Mouse (Mus musculus) gastrocnemius, postnatal 36 days (tissue): Measurements from ENCODE around the gene Cdkn1c. TPM values are rescaled to one million over a fixed set of nuclear protein-coding genes. Genes with fewer than 3 reads are reported as not detected.

Source experiments
- DNase-seq, 2 experiments: peaks; one replicate each; pipeline ENCODE4 v3.0.0; 2022
- intact Hi-C: fragments of 180-260 bp; cut with DNase I; formaldehyde crosslinking; loops from one replicate; pipeline ENCODE4 v1.15.1; 2025
- long read RNA-seq, 2 experiments: library from polyadenylated mRNA; stranded (forward); transcript quantifications; one replicate each; pipeline ENCODE4 v2.0.0; 2021
- total RNA-seq, 2 experiments: library from RNA; stranded (reverse); gene quantifications; 2 replicates each; pipeline ENCODE4 v1.2.3; 2021

Gene Cdkn1c
- 10 to 100 TPM; 43.2 to 98.2 TPM for total RNA-seq
- long read RNA-seq, experiment 1, transcript Cdkn1c-202 (4 exons, 1,888 nt) = minor isoform, 14 of 136 reads
- long read RNA-seq, experiment 1, transcript Cdkn1c-201 (4 exons, 1,901 nt) = major isoform, 32 of 136 reads
- long read RNA-seq, experiment 1, partial matches to known transcripts = 8 of 136 reads
- long read RNA-seq, experiment 1, other reads (novel, unspliced or antisense) = 79 of 136 reads
- long read RNA-seq, experiment 2, transcript Cdkn1c-201 (4 exons, 1,901 nt) = major isoform, 16 of 78 reads
- long read RNA-seq, experiment 2, partial matches to known transcripts = 4 of 78 reads
- long read RNA-seq, experiment 2, other reads (novel, unspliced or antisense) = 51 of 78 reads

DNA sequence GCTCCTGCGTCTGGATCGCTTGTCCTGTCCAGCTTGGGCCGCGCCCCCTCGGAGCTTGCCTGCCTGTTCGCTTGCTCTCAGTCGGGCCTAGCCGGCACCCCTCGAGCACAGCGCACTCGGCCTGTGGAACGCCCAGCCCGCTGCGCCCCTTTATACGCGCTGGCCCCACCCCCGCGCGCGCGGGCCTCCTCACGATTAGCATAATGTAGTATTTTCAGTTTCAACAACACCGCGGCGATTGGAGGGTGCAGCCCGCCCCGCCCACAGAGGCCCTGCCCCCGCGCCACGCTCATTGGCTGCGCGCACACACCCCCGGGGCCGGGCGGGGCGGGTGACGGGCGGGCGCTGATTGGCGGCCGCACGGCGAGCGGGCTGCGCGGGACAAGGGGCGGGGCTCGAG is at the start of gene Cdkn1c:
Gene Cdkn1c, minus strand, starts transcription at position 177 of the 400 bp plus-strand sequence.
- DNase-seq = peak; percentile 82 to 88
- intact Hi-C loops = loop anchor here (5.0 to 10.0 kb wide), 3 partner anchors 99 to 456 kb away; partner anchors contain the start of gene Tspan32

DNA sequence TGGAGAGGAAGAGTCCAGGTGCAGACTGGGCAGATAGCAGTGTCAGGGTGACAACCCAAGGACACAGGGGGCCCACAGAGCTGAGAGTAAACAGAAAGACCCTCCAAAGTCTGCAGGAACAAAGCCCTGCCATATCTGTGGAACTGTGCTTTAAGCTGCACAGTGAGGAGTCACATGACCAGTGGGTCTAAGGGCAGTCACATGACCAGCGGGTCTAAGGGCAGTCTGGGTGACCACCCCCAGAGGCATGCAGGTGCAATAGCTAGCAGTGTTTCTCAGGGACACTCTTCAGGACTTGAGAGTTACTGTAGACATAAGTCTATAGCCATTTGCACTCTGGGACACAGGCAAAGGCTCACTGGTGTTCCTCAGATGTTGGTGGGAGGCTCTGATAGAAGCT is 48.7 kb upstream of the Cdkn1c start:
- intact Hi-C loops = no loop called here
- DNase-seq = no peak

DNA sequence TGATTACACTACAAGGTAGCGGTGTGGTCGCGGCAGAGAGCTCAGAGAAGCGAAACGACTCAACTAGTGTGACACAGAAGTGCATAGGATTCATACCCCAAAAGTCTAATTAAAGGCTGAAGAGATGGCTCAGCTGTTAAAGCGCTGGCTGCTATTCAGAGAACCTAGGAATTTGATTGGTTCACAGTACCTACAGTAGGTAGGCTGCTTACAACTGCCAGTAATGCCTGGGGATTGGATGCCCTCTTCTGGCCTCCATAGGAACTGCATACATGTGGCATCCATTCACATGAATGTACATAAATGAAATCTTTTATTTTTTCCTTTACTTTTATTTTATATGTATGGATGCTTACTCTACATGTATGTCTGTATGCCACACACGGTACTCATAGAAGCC is 45.8 kb upstream of the Cdkn1c start:
- intact Hi-C loops = loop anchor here (2.0 kb wide), 1 partner anchor 26 kb away; no protein-coding TSS in a partner anchor
- DNase-seq = peak in 1 of 2 experiments; percentile 46

DNA sequence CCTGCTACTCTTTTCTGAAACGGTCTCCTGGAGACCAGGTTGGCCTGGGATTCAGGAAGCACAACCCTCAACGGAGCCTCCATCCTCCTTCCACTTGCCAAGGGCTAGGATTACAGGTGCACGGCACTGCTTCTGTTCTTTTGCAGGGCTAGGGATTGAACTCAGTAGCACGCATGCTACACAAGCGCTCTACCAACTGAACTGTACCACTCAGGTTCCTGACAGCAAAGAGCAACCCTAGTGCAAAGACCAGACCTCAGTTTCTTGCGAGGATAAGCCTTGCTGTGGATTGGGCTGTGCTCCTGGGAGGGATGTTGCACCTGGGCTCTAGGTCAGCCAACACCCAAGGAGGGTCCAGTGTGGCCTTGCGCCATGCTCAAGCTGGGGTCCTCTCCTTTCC is 45.4 kb upstream of the Cdkn1c start:
- no peak for DNase-seq
- intact Hi-C loops = loop anchor here (2.0 kb wide), 1 partner anchor 25 kb away; no protein-coding TSS in a partner anchor

DNA sequence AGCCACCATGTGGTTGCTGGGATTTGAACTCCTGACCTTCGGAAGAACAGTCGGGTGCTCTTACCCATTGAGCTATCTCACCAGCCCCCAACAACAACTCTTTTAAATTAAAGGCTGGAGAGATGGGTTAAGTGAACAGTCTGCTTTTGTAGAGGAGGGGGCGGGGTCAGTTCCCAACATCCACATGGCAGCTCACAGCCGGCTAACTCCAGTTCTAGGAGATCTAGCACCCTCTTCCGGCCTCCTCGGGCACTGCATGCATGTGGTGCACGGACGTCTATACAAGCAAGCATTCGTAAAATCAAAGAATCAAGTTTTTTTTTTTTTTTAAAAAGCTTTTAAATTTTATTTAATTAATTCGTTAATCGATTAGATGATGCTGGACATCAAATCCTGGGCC is 45.0 kb upstream of the Cdkn1c start:
- intact Hi-C loops = loop anchor here (2.0 kb wide), 1 partner anchor 25 kb away; no protein-coding TSS in a partner anchor
- peak; percentile 70 to 79 for DNase-seq

DNA sequence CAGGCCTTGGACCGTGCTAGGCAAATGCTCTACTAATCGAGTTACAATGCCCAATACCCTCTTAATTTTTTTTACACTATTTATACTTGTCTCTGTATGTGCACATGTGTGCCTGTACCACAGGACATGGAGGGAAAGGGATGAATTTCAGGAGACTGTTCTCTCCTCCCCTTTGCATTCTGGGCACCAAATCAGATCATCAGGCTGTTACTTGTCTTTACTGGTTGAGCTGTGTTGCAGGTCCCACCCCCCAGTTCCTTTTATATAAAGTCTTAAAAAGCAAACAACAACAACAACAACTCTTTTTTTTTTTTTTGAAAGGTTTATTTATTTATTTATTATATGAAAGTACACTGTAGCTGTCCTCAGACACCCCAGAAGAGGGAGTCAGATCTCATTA is 44.6 kb upstream of the Cdkn1c start:
- DNase-seq = no peak
- intact Hi-C loops = no loop called here

DNA sequence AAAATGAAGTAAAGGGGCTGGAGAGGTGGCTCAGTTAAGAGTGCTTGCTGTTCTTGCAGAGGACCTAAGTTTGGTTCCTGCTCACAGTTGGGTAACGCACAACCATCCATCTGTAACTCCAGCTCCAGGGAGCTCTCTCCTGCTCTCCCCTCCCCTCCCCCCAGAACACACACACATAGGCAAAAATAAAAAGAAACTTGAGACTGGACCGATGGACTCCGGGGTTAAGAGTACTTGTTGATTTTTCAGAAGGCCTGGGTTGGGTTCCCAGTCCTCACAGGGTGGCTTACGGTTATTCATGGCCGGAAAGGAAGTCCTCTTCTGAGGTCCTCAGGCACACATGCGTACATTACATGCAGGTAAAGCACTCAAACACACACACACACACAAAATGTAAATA is 43.1 kb upstream of the Cdkn1c start:
- no peak for DNase-seq
- intact Hi-C loops = no loop called here

DNA sequence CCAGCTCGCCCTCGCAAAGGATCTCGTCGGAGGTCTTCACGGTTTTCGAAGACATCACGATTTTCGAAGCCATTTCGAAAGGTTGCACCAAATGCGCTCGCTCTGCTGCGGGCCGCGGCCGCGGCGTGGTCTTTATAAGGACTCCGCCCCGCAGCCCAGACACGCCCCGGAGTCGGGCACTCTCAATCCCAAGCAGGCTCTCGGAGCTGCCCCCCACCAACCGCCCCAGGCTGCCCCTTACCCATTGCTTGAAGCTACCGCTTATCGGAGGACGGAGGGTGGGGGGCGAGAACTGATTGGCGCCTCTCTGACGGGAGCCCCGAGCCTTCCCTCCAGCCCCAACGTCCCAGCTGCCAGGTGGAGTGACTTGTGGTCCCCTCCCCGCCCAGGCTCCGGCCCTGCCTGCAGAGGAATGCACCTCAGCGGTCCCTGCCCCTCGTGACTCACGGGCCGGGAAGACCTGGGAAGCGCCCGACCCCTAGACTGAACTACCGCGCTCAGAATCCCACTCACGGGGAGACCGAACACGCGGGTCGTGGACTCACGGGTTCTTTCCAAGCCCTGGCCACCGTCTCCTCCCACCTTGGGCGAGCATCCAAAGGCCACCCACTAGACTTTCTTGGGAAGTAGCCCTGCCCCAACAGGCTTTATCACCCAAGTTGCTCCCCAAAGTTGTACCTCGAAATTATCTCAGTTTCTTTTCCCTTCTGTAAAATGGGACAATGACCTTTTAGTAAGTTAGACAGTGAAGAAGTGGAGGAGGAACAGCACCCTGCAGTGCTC is 41.8 kb upstream of the Cdkn1c start, which contains the start of gene Phlda2:
Gene Phlda2, minus strand, starts transcription at position 733 of the 783 bp plus-strand sequence.
- DNase-seq = no peak
- intact Hi-C loops = no loop called here

DNA sequence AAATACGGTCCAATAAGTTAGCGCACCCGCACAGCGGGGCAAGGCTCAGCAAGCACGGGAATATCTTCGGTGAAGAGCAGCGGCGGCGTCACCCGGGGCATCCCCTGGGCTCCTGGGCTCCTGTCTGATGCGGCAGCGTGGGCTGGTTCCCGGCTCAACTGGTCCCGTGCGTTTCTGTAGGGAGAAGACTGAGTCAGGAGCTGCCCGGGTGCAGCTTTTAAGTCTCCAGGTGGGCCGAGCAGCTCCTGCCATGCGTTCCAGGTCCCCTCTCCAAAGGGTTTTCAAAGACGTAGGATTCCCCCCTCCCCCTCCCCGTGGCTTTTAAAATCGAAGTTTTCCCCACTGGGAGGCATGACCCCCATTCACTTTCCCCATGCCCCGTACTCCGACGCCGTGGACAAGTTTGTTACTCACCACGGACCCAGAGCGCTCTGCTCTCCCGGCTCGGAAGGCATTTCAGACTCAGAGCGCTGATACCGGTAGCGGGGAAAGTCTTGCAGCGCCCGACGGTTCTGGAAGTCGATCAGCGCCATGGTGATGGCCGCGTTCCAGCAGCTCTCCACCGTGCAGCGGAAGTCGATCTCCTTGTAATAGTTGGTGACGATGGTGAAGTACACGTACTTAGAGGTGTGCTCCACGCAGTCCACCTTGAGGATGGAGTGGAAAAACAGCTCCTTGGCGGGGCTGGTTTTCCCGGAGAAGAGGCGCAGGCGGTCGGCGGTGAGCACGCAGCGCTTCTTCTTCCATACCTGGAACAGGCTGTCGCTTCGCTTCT is 41.0 kb upstream of the Cdkn1c start:
- peak in 1 of 2 experiments; percentile 29 for DNase-seq
- intact Hi-C loops = no loop called here

DNA sequence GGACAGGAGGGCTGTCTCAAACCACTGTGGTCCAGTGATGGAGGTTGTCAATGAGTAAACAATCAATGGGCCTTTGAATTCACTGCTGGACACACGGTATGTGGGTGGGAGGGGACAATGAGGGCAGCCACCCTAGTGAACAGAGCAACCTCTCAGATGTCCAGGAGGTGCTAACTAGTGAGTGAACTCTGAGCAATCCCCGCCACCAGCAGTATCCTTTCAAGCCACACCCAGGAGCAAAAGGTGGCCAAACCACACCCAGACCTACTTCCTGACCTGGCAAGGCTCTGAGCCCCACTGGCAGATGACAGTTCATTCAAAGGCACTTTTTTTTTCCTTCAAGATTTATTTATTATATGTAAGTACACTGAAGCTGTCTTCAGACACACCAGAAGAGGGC is 40.1 kb upstream of the Cdkn1c start:
- intact Hi-C loops = no loop called here
- no peak for DNase-seq

DNA sequence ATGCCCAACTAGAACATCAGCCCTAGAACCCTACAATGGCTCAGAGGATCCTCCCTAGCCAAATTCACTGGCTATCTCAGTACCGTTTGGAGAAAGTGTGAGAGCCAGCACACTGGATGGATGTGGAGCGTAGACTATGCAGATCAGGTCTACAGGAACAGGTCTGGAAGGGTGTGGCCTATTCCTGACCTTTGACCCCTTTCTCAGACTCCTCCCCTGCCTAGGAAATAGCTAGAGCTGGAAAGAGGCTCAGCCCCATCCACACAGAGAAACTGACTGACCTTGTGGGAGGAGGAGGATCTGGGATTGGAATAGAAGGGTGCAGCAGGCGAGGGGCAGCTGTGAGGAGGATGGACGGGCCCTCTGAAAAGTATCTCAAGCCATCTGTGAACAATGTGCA is 37.7 kb upstream of the Cdkn1c start:
- DNase-seq = no peak
- intact Hi-C loops = no loop called here

DNA sequence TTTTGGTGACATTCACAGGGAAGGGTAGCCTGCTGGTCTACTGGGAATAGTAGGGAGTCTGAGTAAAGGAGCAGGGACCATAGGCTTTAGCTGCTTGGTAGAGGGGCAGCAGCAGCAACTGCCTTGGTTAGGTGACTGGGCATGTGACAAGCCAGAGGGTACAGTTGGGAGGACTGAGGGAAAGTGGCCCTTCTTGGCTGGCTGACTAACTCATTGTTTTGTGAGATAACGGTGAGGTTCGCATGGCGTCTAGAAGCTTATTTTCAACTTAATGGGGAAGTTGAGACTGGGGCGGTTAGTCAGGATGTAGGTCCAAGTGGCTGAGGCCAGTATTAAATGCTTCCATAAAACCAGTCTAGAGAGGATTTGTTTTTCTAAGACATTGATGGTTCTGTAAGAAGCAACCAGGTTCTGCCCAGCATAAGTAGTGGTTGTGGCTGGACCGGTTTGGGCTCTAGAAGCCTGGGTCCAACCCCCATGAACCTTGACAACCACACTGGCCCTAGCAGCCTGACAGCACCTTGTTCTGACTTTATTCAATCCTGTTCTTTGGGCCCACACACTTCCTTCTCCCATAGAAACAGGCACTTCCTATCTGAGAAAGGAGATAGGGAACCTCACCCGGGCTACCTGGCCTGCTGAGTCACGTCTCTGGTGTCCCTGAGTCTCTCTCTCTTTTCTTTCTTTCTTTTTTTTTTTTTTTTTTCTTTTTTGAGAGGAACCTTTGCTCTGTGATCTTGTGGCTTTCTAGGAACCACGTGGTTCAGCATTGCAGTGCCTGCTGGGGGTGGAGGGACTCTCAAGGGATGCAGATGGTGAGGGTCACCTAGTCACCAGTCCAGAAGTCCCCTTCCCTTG is 34.5 kb upstream of the Cdkn1c start:
- DNase-seq = no peak
- intact Hi-C loops = no loop called here

DNA sequence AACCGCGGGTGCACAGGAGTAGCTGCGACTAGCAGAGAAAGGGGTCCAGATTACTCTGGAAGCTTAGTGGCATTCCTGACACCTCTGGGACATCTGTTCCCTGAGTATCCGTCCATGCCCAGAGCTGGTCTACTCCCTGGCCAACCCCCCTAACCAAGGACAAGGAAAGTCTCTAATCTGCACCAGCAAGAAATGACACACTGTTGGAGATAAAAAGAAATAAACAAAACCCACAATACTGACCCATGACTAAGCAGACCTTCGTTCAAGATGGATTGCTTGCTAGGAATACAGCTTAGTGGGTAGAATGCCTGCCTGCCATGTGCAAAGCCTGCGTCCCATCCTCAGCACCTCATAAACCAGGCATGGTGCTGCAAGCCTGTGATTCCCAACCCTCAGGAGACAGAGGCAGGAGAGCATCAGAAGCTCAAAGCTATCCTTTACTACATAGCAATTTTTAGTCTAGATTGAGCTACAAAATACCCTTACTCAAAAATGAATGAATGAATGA is 32.8 kb upstream of the Cdkn1c start:
- DNase-seq = no peak
- intact Hi-C loops = no loop called here

DNA sequence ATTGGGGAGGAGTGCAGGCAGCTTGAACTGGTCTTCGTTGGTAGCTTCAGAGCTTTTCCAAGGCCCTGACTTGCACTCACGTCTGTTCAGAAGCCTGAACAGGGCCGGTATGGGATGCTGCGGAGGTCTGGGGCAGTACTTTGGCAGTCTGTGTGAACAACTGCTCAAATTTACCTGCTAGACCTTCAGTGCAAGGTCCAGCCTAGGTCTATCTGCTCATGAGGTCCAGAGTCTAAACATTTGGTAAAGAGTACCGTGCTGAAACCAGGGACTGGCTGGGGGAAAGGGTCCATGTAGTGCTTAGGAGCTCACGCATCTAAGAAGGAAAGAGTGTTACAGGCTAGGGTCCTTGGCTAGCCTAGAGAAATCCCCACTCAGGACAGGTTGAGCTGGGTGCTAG is 28.9 kb upstream of the Cdkn1c start:
- DNase-seq = no peak
- intact Hi-C loops = no loop called here

DNA sequence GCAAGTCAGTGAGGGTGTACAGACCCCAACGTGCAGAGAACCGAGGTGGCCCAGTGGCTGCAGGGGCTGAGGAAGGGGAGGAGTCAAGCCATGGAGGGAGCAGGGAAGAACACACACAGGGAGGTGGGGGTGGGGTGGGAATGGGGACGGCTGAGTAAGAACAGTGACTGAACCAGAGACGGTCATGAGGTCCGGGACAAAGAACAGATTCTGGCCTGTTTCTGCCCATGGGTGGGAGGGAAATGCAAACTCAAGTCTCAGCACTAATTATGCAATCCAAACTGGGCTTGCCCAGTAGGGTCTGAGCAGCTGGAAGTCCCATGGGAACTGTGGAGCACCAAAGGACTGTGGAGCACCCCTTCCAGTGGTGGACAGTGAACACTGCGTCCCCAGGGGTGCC is 21.7 kb upstream of the Cdkn1c start:
- intact Hi-C loops = no loop called here
- DNase-seq = no peak

DNA sequence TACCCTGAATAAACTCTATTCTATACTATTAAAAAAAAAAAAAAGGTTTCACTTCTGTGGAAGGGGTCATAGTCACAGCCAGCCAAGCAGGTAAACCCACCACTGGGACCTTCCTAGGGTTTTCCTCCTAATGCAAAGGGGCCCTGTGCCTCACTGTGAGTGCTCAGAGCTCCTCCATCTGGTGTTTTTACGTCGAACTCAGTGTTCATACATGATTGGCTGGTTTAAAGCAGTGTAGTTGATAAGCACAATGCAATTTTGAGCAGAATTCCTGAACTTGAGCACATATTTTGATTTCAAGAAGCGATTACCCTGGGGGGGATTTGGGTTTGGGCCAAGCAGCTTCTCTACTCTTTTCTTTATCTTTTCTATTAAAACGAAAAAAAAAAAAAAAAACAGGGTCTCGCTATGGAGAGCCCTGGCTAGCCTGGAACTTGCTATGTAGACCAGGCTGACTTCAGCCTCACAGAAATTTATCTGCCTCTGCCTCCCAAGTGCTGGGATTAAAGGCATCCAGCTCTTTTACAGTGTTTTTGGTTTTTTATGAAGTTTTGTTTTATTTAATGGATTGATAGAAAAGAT is 21.0 kb upstream of the Cdkn1c start:
- intact Hi-C loops = loop anchor here (2.0 kb wide), 1 partner anchor 25 kb away; no protein-coding TSS in a partner anchor
- DNase-seq = no peak

DNA sequence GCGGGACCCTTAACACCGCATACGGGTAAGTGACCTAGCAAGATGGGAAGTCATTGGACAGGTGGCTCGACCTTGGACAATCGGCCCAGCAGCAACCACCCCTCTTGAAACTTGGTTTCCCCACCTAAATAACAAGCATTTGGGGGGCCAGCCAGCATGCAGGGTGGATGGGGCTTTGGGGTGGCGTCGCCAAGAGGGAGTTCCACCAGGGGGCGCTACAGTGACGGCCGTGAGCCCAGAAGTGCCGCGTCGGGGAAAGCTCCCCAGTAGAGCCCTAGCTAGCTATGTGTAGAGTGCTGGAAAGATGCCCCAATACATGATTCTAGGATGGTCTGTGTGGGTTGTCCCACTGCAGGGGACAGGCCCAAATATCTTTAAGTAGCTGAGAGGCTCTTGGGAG is 19.6 kb upstream of the Cdkn1c start:
- intact Hi-C loops = loop anchor here (2.0 kb wide), 1 partner anchor 26 kb away; no protein-coding TSS in a partner anchor
- peak; percentile 58 to 63 for DNase-seq

DNA sequence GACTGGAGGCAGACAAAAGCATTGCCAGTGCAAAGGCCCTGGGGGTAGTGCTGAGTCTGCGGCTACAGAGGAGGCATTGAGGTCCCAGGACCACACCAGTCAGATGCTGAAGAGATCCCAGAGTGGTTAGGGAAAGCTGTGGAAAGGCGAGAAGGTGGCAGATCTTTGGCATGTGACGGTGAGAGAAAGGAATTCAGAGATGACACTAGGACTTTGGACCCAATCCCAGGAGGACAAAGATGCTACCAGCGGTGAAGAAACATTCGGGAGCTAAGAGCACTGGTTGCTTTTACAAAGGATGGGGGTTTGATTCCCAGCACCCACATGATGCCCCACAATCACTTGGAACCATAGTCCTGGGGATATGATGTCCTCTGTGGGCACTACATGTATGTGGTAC is 16.9 kb upstream of the Cdkn1c start:
- intact Hi-C loops = loop anchor here (1.0 kb wide), 1 partner anchor 276 kb away; no protein-coding TSS in a partner anchor
- DNase-seq = no peak
